Mouse (Mus musculus) bone marrow macrophage, adult 2 months (primary cell): Measurements from ENCODE around the gene Erc2.

Source experiments
- CTCF ChIP-seq: IDR thresholded peaks from 2 replicates; pipeline ENCODE4 v1.5.1; 2012; ENCODE audit warnings: low read depth, mild to moderate bottlenecking, low read length, moderate library complexity
- POLR2A ChIP-seq: IDR thresholded peaks from 2 replicates; pipeline ENCODE4 v1.6.1; 2012; ENCODE audit warnings: mild to moderate bottlenecking, low read depth, low read length, borderline replicate concordance

GRCm38 (mm10) chr14:27901772-27902171, 279.5 kb downstream of the Erc2 start:
- TF ChIP-seq CTCF (no peak), POLR2A (no peak)
